Comparison of ENCODE assay signal across 8 mouse cellular contexts in genomic region chr8:124066325-124067058, GRCm38 (mm10). TPM values are rescaled to one million over a fixed set of nuclear protein-coding genes. Genes with fewer than 3 reads are reported as not detected.
DNase-seq lines count a peak whose midpoint lies in the region; TF ChIP-seq lines count a peak whose summit lies in the region.

No protein-coding gene starts in this region.

- no peak overlapping the region for H3K4me3 ChIP-seq in embryonic fibroblast, embryonic 13.5 days (ENCODE audit: insufficient read depth, low read length)

- TF ChIP-seq POLR2A in embryonic fibroblast, embryonic 13.5 days (IDR thresholded peaks at IDR 0.05; ENCODE audit: low read depth, low read length): no peak

- TF ChIP-seq CTCF in embryonic fibroblast, embryonic 13.5 days (IDR thresholded peaks at IDR 0.05; ENCODE audit: borderline replicate concordance, insufficient read depth, low read length): no peak

- H3K4me1 ChIP-seq in embryonic fibroblast, embryonic 13.5 days (ENCODE audit: control insufficient read depth, insufficient read depth, low read length): peaks cover 9% of the 10 kb centered on the region; the same call in 1 of the 2 replicates

- peak; percentile 22 for DNase-seq in CD4-positive helper T cell, adult 2 months (ENCODE audit: low read depth, low spot score)
- DNase-seq in heart, postnatal 4 days: peak; percentile 61
- DNase-seq in mesoderm, embryonic 11.5 days (ENCODE audit: low read depth, low spot score): peak; percentile 40
- no peak for DNase-seq in adrenal gland, adult 8-10 months
- DNase-seq in cerebellum, adult 18-20 months: no peak
- DNase-seq in layer of hippocampus, postnatal 25 days (ENCODE audit: extremely low spot score in 1 of 2, low spot score in 1 of 2): no peak
- DNase-seq in left cerebral cortex, postnatal 36 days (ENCODE audit: low spot score in 2 of 2): no peak

- H3K27ac ChIP-seq in embryonic fibroblast, embryonic 13.5 days (ENCODE audit: insufficient read depth, low read length): peak overlapping the region; percentile 79

- intact Hi-C loops in left cerebral cortex, postnatal 36 days (cut with DNase I): no loop called here

RNA-seq across cellular contexts. Expression of gene Urb2, which starts 45.2 kb away (rescaled TPM):
- 14.6 and 15.9 TPM in 2 replicates for polyA plus RNA-seq in embryonic fibroblast, embryonic 13.5 days (2011; ENCODE audit: insufficient read length, low read depth, missing spikeins)
- 10 to 100 TPM; 10.8 to 11.1 TPM for total RNA-seq in heart, postnatal 4 days (2021)
- total RNA-seq in adrenal gland, adult 8-10 months (2022): 10 to 100 TPM; 11.8 to 14.7 (median 14.2) TPM
- 10 to 100 TPM; 11.5 TPM for total RNA-seq in layer of hippocampus, postnatal 25 days (2021)
- total RNA-seq in left cerebral cortex, postnatal 36 days (2021): 10 to 100 TPM; 11.2 to 11.3 TPM

RNA-seq across cellular contexts. Expression of gene Taf5l, which starts 45.3 kb away (rescaled TPM):
- polyA plus RNA-seq in embryonic fibroblast, embryonic 13.5 days (2011; ENCODE audit: insufficient read length, low read depth, missing spikeins): 30.6 and 36.3 TPM in 2 replicates
- 10 to 100 TPM; 27.5 to 29.9 TPM for total RNA-seq in heart, postnatal 4 days (2021)
- total RNA-seq in adrenal gland, adult 8-10 months (2022): 10 to 100 TPM; 20.0 to 27.7 (median 24.9) TPM
- 10 to 100 TPM; 20.0 to 20.5 TPM for total RNA-seq in layer of hippocampus, postnatal 25 days (2021)
- total RNA-seq in left cerebral cortex, postnatal 36 days (2021): 10 to 100 TPM; 21.7 to 22.3 TPM

Comparison
In these comparisons a context has a peak if more than half of its experiments do, and no peak if none do; other contexts are left out.
1. DNase-seq: peak in CD4-positive helper T cell, adult 2 months (single experiment), heart, postnatal 4 days (single experiment) and mesoderm, embryonic 11.5 days (single experiment); none in adrenal gland, adult 8-10 months (single experiment), cerebellum, adult 18-20 months (0 of 2), layer of hippocampus, postnatal 25 days (0 of 2) and left cerebral cortex, postnatal 36 days (0 of 2).